Mouse (Mus musculus) hindbrain, embryonic 10.5 days (tissue): ENCODE data around the gene Las1l. TPM values are rescaled to one million over a fixed set of nuclear protein-coding genes. Genes with fewer than 3 reads are reported as not detected.

Experiments used
- DNase-seq: peaks from one replicate; pipeline ENCODE4 v3.0.0-alpha.2; 2017; ENCODE audit warnings: low spot score
- H3K27ac ChIP-seq: fragments of 300-500 bp; sonication (generic); 2 replicates; pipeline ENCODE4 v1.5.1; 2016; ENCODE audit warnings: mild to moderate bottlenecking, moderate library complexity
- H3K27me3 ChIP-seq: fragments of 300-500 bp; sonication (generic); 2 replicates; pipeline ENCODE4 v1.6.1; 2016; ENCODE audit warnings: mild to moderate bottlenecking; ENCODE audit not compliant: poor library complexity, insufficient read depth, severe bottlenecking
- H3K36me3 ChIP-seq: fragments of 300-500 bp; sonication (generic); 2 replicates; pipeline ENCODE4 v1.6.1; 2016; ENCODE audit warnings: mild to moderate bottlenecking, moderate library complexity
- H3K4me1 ChIP-seq: fragments of 300-500 bp; sonication (generic); replicated peaks from 2 replicates; pipeline ENCODE4 v1.6.1; 2016; ENCODE audit warnings: mild to moderate bottlenecking
- H3K4me3 ChIP-seq: fragments of 300-500 bp; sonication (generic); 2 replicates; pipeline ENCODE4 v1.5.1; 2016; ENCODE audit warnings: mild to moderate bottlenecking, moderate library complexity
- H3K9me3 ChIP-seq: fragments of 300-500 bp; sonication (generic); 2 replicates; pipeline ENCODE4 v1.6.1; 2016; ENCODE audit warnings: mild to moderate bottlenecking, moderate library complexity
- WGBS: fragments of 180-500 bp; shearing (Covaris S2); methylation state at CpG from one replicate; pipeline ENCODE4 v1.1.7; 2016; 5-methylcytosine and 5-hydroxymethylcytosine counted together
- polyA plus RNA-seq: library from polyadenylated mRNA; unstranded; fragments of >200 nt; fragmentation: Nextera tagmentation; extraction: Ambion mirVana; gene quantifications from 2 replicates; pipeline ENCODE4 v1.2.1, GENCODE M21; 2016

Gene Las1l
- polyA plus RNA-seq, 1 experiment from 2014 or later = 58.1 TPM

- Histone ChIP-seq H3K4me1 (no peaks in the 10 kb centered on the region), H3K27ac (no peak overlapping the region), H3K36me3 (peaks cover 82% of the 10 kb centered on the region), H3K4me3 (no peak overlapping the region), H3K27me3 (no peaks in the 10 kb centered on the region), H3K9me3 (no peaks in the 10 kb centered on the region)
- no peak for DNase-seq
- 90% methylated on average over 4 of the region's 4 CpGs for WGBS
Measured at GRCm38 (mm10) chrX:95948135-95948534, 8.6 kb downstream of the Las1l start.

DNA sequence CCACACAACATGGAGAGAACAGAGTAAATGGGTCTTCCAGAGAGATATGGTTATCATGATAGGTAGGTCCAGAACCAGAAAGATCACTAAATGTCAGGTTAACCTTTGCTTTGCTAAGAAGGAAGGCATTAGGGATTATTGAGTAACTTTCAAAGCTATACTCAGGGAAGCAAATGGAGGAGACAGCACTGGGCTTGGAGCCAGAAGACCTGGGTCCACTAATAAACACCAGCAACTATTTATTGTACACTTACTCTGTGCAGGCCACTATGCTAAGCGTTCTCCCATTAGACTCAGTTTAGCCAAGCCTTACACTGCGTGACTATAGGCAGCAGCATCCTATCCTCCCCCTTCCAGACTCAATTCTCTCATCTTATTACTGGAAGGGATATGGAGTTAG lies 11.3 kb downstream of the Las1l start:
- Histone ChIP-seq H3K9me3 (no peaks in the 10 kb centered on the region), H3K4me1 (no peaks in the 10 kb centered on the region), H3K4me3 (no peak overlapping the region), H3K36me3 (peaks cover 75% of the 10 kb centered on the region), H3K27ac (no peak overlapping the region), H3K27me3 (no peaks in the 10 kb centered on the region)
- 94% methylated on average over 2 of the region's 2 CpGs for WGBS
- DNase-seq = no peak

- no peak for DNase-seq
- no peak overlapping the region for H3K4me3 ChIP-seq
- H3K4me1 ChIP-seq = no peaks in the 10 kb centered on the region
- 89% methylated on average over 2 of the region's 2 CpGs for WGBS
- no peak overlapping the region for H3K27ac ChIP-seq
- no peaks in the 10 kb centered on the region for H3K27me3 ChIP-seq
- H3K36me3 ChIP-seq = peaks cover 51% of the 10 kb centered on the region
- no peaks in the 10 kb centered on the region for H3K9me3 ChIP-seq
Measured at GRCm38 (mm10) chrX:95935481-95935880, 21.3 kb downstream of the Las1l start.

DNA sequence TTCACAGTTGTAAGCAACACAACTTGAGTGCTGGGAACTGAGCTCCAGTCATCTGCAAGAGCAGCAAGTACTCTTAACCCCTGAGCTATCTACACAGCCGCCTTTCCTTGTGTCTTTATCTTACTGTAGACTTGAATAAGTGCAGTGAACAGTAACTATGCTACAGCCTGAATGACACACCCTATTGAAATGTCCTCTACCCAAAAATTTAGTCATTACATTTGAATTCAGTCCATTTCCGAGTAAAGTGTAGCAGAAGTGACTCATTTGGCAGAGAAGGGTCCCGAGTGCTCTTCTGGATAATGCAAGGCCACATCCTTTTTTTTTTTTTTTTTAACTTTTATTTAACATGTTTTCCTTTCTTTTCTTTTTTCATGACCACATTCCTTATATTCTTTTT lies 54.0 kb downstream of the Las1l start:
- Histone ChIP-seq H3K27ac (no peak overlapping the region), H3K4me1 (no peaks in the 10 kb centered on the region), H3K9me3 (no peaks in the 10 kb centered on the region), H3K36me3 (no peaks in the 10 kb centered on the region), H3K27me3 (no peaks in the 10 kb centered on the region), H3K4me3 (no peak overlapping the region)
- 85% methylated on average over 3 of the region's 3 CpGs for WGBS
- DNase-seq = no peak

Other genes with a start within 250 kb of the Las1l start
- gene Zc3h12b, start 245.3 kb downstream of the Las1l start, polyA plus RNA-seq = 2.6 and 3.1 TPM in 2 replicates
- gene Msn, start 139.1 kb upstream of the Las1l start, polyA plus RNA-seq = 122 and 128 TPM in 2 replicates